Mouse (Mus musculus): Measurements from ENCODE around the gene Col23a1. TPM values are rescaled to one million over a fixed set of nuclear protein-coding genes. Genes with fewer than 3 reads are reported as not detected.

The Col23a1 gene
- polyA plus RNA-seq, 1 experiment = 1.5 TPM

- Histone ChIP-seq H3K4me1 (ENCODE audit: control insufficient read depth, insufficient read depth, low read length) (peaks cover 17% of the 10 kb centered on the region), H3K36me3 (ENCODE audit: control insufficient read depth, insufficient read depth, low read length) (peaks cover 6% of the 10 kb centered on the region; the same call in 1 of the 2 replicates), H3K4me3 (ENCODE audit: insufficient read depth, low read depth, low read length) (no peak overlapping the region), H3K27ac (ENCODE audit: insufficient read depth, low read depth, low read length) (no peak overlapping the region), H3K27me3 (replicated peaks; ENCODE audit: control insufficient read depth, insufficient read depth, low read length) (no peaks in the 10 kb centered on the region)
- DNase-seq = no peak
- TF ChIP-seq CTCF (conservative IDR thresholded peaks at IDR 0.05; ENCODE audit: insufficient read depth, insufficient read length, low read depth, low read length) (no peak), POLR2A (IDR thresholded peaks at IDR 0.05; ENCODE audit: low read depth, low read length) (no peak)
Measured at GRCm38 (mm10) chr11:51590002-51590401, 300.3 kb downstream of the Col23a1 start.

DNA sequence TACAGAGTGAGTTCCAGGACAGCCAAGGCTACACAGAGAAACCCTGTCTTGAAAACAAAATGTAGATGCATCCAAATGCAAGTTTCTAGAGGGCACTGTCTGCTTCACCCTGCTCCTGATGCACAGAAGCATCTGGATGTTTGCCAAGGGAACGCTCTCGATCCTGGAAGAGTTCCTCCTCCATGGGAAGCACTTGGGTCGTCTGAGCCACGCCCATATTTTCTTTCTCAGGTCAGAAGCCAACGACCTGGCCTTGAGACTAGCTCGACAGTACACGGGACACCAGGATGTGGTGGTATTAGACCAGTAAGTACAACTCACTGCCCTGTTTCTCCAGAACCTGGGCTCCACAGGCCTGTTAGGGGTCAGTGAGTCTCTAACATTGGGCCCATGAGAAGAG lies 301.4 kb downstream of the Col23a1 start:
- Histone ChIP-seq H3K36me3 (ENCODE audit: control insufficient read depth, insufficient read depth, low read length) (peaks cover 7% of the 10 kb centered on the region), H3K27ac (ENCODE audit: insufficient read depth, low read depth, low read length) (no peak overlapping the region), H3K27me3 (replicated peaks; ENCODE audit: control insufficient read depth, insufficient read depth, low read length) (no peaks in the 10 kb centered on the region), H3K4me3 (ENCODE audit: insufficient read depth, low read depth, low read length) (no peak overlapping the region), H3K4me1 (ENCODE audit: control insufficient read depth, insufficient read depth, low read length) (peaks cover 6% of the 10 kb centered on the region; the same call in 1 of the 2 replicates)
- 27% methylated on average over 7 of the region's 7 CpGs for WGBS
- TF ChIP-seq POLR2A (IDR thresholded peaks at IDR 0.05; ENCODE audit: low read depth, low read length) (no peak), CTCF (conservative IDR thresholded peaks at IDR 0.05; ENCODE audit: insufficient read depth, insufficient read length, low read depth, low read length) (no peak)
- peak; percentile 34 for DNase-seq

DNA sequence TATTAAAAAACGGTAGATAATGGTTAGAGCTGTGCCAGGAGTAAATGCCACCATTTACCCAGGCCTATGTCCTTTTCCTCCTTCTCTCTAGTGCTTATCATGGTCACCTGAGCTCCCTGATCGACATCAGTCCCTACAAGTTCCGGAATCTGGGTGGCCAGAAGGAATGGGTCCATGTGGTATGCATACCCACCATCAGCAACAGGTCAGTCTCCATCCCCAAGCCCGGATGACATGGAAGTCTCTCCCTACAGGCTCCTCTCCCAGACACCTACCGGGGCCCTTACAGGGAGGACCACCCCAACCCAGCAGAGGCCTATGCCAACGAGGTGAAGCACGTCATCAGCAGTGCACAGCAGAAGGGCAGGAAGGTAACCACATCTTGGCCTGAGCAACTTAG lies 302.2 kb downstream of the Col23a1 start:
- 85% methylated on average over 7 of the region's 7 CpGs for WGBS
- H3K27me3 ChIP-seq (replicated peaks; ENCODE audit: control insufficient read depth, insufficient read depth, low read length) = no peaks in the 10 kb centered on the region
- H3K36me3 ChIP-seq (ENCODE audit: control insufficient read depth, insufficient read depth, low read length) = peaks cover 7% of the 10 kb centered on the region
- H3K4me3 ChIP-seq (ENCODE audit: insufficient read depth, low read depth, low read length) = no peak overlapping the region
- peaks cover 3% of the 10 kb centered on the region; the same call in 1 of the 2 replicates for H3K4me1 ChIP-seq (ENCODE audit: control insufficient read depth, insufficient read depth, low read length)
- TF ChIP-seq CTCF (conservative IDR thresholded peaks at IDR 0.05; ENCODE audit: insufficient read depth, insufficient read length, low read depth, low read length) = no peak
- no peak for DNase-seq
- H3K27ac ChIP-seq (ENCODE audit: insufficient read depth, low read depth, low read length) = no peak overlapping the region

GRCm38 (mm10) chr11:51593368-51593767 lies 303.6 kb downstream of the Col23a1 start:
- Histone ChIP-seq H3K27me3 (replicated peaks; ENCODE audit: control insufficient read depth, insufficient read depth, low read length) (no peaks in the 10 kb centered on the region), H3K4me3 (ENCODE audit: insufficient read depth, low read depth, low read length) (no peak overlapping the region), H3K4me1 (ENCODE audit: control insufficient read depth, insufficient read depth, low read length) (peaks cover 3% of the 10 kb centered on the region; the same call in 1 of the 2 replicates), H3K36me3 (ENCODE audit: control insufficient read depth, insufficient read depth, low read length) (peaks cover 7% of the 10 kb centered on the region), H3K27ac (ENCODE audit: insufficient read depth, low read depth, low read length) (no peak overlapping the region)
- no peak for DNase-seq
- TF ChIP-seq POLR2A (IDR thresholded peaks at IDR 0.05; ENCODE audit: low read depth, low read length) (no peak), CTCF (conservative IDR thresholded peaks at IDR 0.05; ENCODE audit: insufficient read depth, insufficient read length, low read depth, low read length) (no peak)
- 87% methylated on average over 4 of the region's 4 CpGs for WGBS

DNA sequence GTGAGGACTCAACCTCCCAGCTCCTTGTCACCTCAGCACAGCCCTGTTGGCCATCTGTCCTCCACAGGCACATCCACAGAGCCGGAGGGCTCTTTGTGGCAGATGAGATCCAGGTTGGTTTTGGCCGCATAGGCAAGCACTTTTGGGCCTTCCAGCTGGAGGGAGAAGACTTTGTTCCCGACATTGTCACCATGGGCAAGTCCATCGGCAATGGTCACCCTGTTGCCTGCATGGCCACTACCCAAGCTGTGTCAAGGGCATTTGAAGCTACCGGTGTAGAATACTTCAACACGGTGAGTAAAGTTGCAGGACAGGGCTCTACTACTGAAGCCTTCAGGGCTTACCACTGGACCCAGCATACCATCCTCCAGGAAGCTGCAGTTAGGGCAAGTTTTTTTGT lies 304.1 kb downstream of the Col23a1 start:
- TF ChIP-seq POLR2A (IDR thresholded peaks at IDR 0.05; ENCODE audit: low read depth, low read length) = no peak
- no peak for TF ChIP-seq CTCF (conservative IDR thresholded peaks at IDR 0.05; ENCODE audit: insufficient read depth, insufficient read length, low read depth, low read length)
- H3K36me3 ChIP-seq (ENCODE audit: control insufficient read depth, insufficient read depth, low read length) = peaks cover 8% of the 10 kb centered on the region
- H3K4me3 ChIP-seq (ENCODE audit: insufficient read depth, low read depth, low read length) = no peak overlapping the region
- H3K4me1 ChIP-seq (ENCODE audit: control insufficient read depth, insufficient read depth, low read length) = peaks cover 3% of the 10 kb centered on the region; the same call in 1 of the 2 replicates
- no peak for DNase-seq
- WGBS = 84% methylated on average over 6 of the region's 6 CpGs
- H3K27ac ChIP-seq (ENCODE audit: insufficient read depth, low read depth, low read length) = no peak overlapping the region
- H3K27me3 ChIP-seq (replicated peaks; ENCODE audit: control insufficient read depth, insufficient read depth, low read length) = no peaks in the 10 kb centered on the region

GRCm38 (mm10) chr11:51594715-51595350 lies 305.1 kb downstream of the Col23a1 start:
- peaks cover 3% of the 10 kb centered on the region; the same call in 1 of the 2 replicates for H3K4me1 ChIP-seq (ENCODE audit: control insufficient read depth, insufficient read depth, low read length)
- H3K27me3 ChIP-seq (replicated peaks; ENCODE audit: control insufficient read depth, insufficient read depth, low read length) = no peaks in the 10 kb centered on the region
- peaks cover 17% of the 10 kb centered on the region for H3K36me3 ChIP-seq (ENCODE audit: control insufficient read depth, insufficient read depth, low read length)
- no peak overlapping the region for H3K4me3 ChIP-seq (ENCODE audit: insufficient read depth, low read depth, low read length)
- H3K27ac ChIP-seq (ENCODE audit: insufficient read depth, low read depth, low read length) = no peak overlapping the region
- WGBS = 49% methylated on average over 3 of the region's 3 CpGs
- TF ChIP-seq CTCF (conservative IDR thresholded peaks at IDR 0.05; ENCODE audit: insufficient read depth, insufficient read length, low read depth, low read length) = no peak
- no peak for TF ChIP-seq POLR2A (IDR thresholded peaks at IDR 0.05; ENCODE audit: low read depth, low read length)
- DNase-seq = no peak

- peaks cover 3% of the 10 kb centered on the region; the same call in 1 of the 2 replicates for H3K4me1 ChIP-seq (ENCODE audit: control insufficient read depth, insufficient read depth, low read length)
- H3K4me3 ChIP-seq (ENCODE audit: insufficient read depth, low read depth, low read length) = no peak overlapping the region
- TF ChIP-seq POLR2A (IDR thresholded peaks at IDR 0.05; ENCODE audit: low read depth, low read length) = no peak
- TF ChIP-seq CTCF (conservative IDR thresholded peaks at IDR 0.05; ENCODE audit: insufficient read depth, insufficient read length, low read depth, low read length) = no peak
- 57% methylated on average over 1 of the region's 1 CpGs for WGBS
- H3K27ac ChIP-seq (ENCODE audit: insufficient read depth, low read depth, low read length) = no peak overlapping the region
- no peak for DNase-seq
- H3K27me3 ChIP-seq (replicated peaks; ENCODE audit: control insufficient read depth, insufficient read depth, low read length) = no peaks in the 10 kb centered on the region
- peaks cover 19% of the 10 kb centered on the region for H3K36me3 ChIP-seq (ENCODE audit: control insufficient read depth, insufficient read depth, low read length)
Measured at GRCm38 (mm10) chr11:51595459-51596083, 305.9 kb downstream of the Col23a1 start.

All from kidney, adult 2 months (tissue).